Mouse (Mus musculus) midbrain, embryonic 12.5 days (tissue): ENCODE measurements at regions not wholly inside any gene's neighbourhood (a gene's known extent, or its start where the extent isn't known, plus 50 kb on each side); places are given as distances from the start of the nearest gene placed in this dataset.

ENCODE experiments used
- ATAC-seq: fragments of 200-750 bp; cut with Nextera tagmentation; 2 replicates; pipeline ENCODE4 v1.8.0; 2017; ENCODE audit warnings: low read depth, moderate TSS enrichment, moderate library complexity; ENCODE audit not compliant: low FRiP score
- H3K27ac ChIP-seq: fragments of 300-500 bp; sonication (generic); replicated peaks from 2 replicates; pipeline ENCODE4 v1.5.1; 2016; ENCODE audit warnings: mild to moderate bottlenecking
- H3K27me3 ChIP-seq: fragments of 300-500 bp; sonication (generic); 2 replicates; pipeline ENCODE4 v1.6.1; 2016; ENCODE audit warnings: mild to moderate bottlenecking
- H3K36me3 ChIP-seq: fragments of 300-500 bp; sonication (generic); 2 replicates; pipeline ENCODE4 v1.6.1; 2016
- H3K4me1 ChIP-seq: fragments of 300-500 bp; sonication (generic); 2 replicates; pipeline ENCODE4 v1.6.1; 2016
- H3K4me2 ChIP-seq: fragments of 300-500 bp; sonication (generic); replicated peaks from 2 replicates; pipeline ENCODE4 v1.6.1; 2016; ENCODE audit warnings: mild to moderate bottlenecking, moderate library complexity
- H3K4me3 ChIP-seq: fragments of 300-500 bp; sonication (generic); 2 replicates; pipeline ENCODE4 v1.5.1; 2016; ENCODE audit warnings: mild to moderate bottlenecking
- H3K9ac ChIP-seq: fragments of 300-500 bp; sonication (generic); replicated peaks from 2 replicates; pipeline ENCODE4 v1.6.1; 2016; ENCODE audit warnings: mild to moderate bottlenecking, moderate library complexity
- H3K9me3 ChIP-seq: fragments of 300-500 bp; sonication (generic); 2 replicates; pipeline ENCODE4 v1.6.1; 2016; ENCODE audit warnings: mild to moderate bottlenecking
- WGBS: fragments of 180-500 bp; shearing (Covaris S2); methylation state at CpG from one replicate; pipeline ENCODE4 v1.1.7; 2016; 5-methylcytosine and 5-hydroxymethylcytosine counted together

GRCm38 (mm10) chr10:119031282-119032275, 161.6 kb upstream of the Dyrk2 start:
- Histone ChIP-seq H3K4me2 (no peak overlapping the region), H3K36me3 (no peaks in the 10 kb centered on the region), H3K9ac (no peak overlapping the region), H3K4me3 (no peak overlapping the region), H3K4me1 (no peaks in the 10 kb centered on the region), H3K27ac (no peak overlapping the region), H3K27me3 (no peaks in the 10 kb centered on the region), H3K9me3 (no peaks in the 10 kb centered on the region)
- no peak for ATAC-seq
- 87% methylated on average over 16 of the region's 16 CpGs for WGBS

- Histone ChIP-seq H3K27me3 (no peaks in the 10 kb centered on the region), H3K4me1 (no peaks in the 10 kb centered on the region), H3K4me2 (no peak overlapping the region), H3K36me3 (no peaks in the 10 kb centered on the region), H3K27ac (no peak overlapping the region), H3K9ac (no peak overlapping the region), H3K9me3 (no peaks in the 10 kb centered on the region), H3K4me3 (no peak overlapping the region)
- WGBS, result 71% methylated on average over 3 of the region's 3 CpGs
- no peak for ATAC-seq
These were observed 158.6 kb upstream of the Dyrk2 start for GRCm38 (mm10) chr10:119028480-119029137.

GRCm38 (mm10) chr10:119027241-119027901, 157.4 kb upstream of the Dyrk2 start:
- Histone ChIP-seq H3K4me1 (no peaks in the 10 kb centered on the region), H3K36me3 (no peaks in the 10 kb centered on the region), H3K27me3 (no peaks in the 10 kb centered on the region), H3K9me3 (no peaks in the 10 kb centered on the region), H3K4me2 (no peak overlapping the region), H3K9ac (no peak overlapping the region), H3K4me3 (no peak overlapping the region), H3K27ac (no peak overlapping the region)
- ATAC-seq, result no peak
- WGBS, result 70% methylated on average over 6 of the region's 6 CpGs

GRCm38 (mm10) chr10:119026291-119026690, 156.3 kb upstream of the Dyrk2 start:
- no peak overlapping the region for H3K27ac ChIP-seq
- no peak for ATAC-seq
- H3K9ac ChIP-seq, result no peak overlapping the region
- H3K9me3 ChIP-seq, result no peaks in the 10 kb centered on the region
- no peaks in the 10 kb centered on the region for H3K4me1 ChIP-seq
- H3K4me2 ChIP-seq, result no peak overlapping the region
- WGBS, result 82% methylated on average over 4 of the region's 4 CpGs
- H3K27me3 ChIP-seq, result no peaks in the 10 kb centered on the region
- H3K36me3 ChIP-seq, result no peaks in the 10 kb centered on the region
- no peak overlapping the region for H3K4me3 ChIP-seq

GRCm38 (mm10) chr10:119024425-119024824, 154.4 kb upstream of the Dyrk2 start:
- Histone ChIP-seq H3K27ac (no peak overlapping the region), H3K9ac (no peak overlapping the region), H3K9me3 (no peaks in the 10 kb centered on the region), H3K27me3 (no peaks in the 10 kb centered on the region), H3K36me3 (no peaks in the 10 kb centered on the region), H3K4me3 (no peak overlapping the region), H3K4me1 (no peaks in the 10 kb centered on the region), H3K4me2 (no peak overlapping the region)
- no peak for ATAC-seq
- 88% methylated on average over 9 of the region's 9 CpGs for WGBS

- no peak overlapping the region for H3K4me2 ChIP-seq
- no peak overlapping the region for H3K4me3 ChIP-seq
- no peak overlapping the region for H3K27ac ChIP-seq
- H3K9me3 ChIP-seq, result no peaks in the 10 kb centered on the region
- H3K9ac ChIP-seq, result no peak overlapping the region
- no peaks in the 10 kb centered on the region for H3K36me3 ChIP-seq
- no peaks in the 10 kb centered on the region for H3K27me3 ChIP-seq
- ATAC-seq, result no peak
- H3K4me1 ChIP-seq, result no peaks in the 10 kb centered on the region
- 91% methylated on average over 10 of the region's 10 CpGs for WGBS
These were observed 149.1 kb upstream of the Dyrk2 start for GRCm38 (mm10) chr10:119019082-119019481.

- Histone ChIP-seq H3K9me3 (no peaks in the 10 kb centered on the region), H3K4me2 (no peak overlapping the region), H3K4me1 (no peaks in the 10 kb centered on the region), H3K36me3 (no peaks in the 10 kb centered on the region), H3K4me3 (no peak overlapping the region), H3K27ac (no peak overlapping the region), H3K9ac (no peak overlapping the region), H3K27me3 (no peaks in the 10 kb centered on the region)
- 92% methylated on average over 4 of the region's 4 CpGs for WGBS
- no peak for ATAC-seq
These were observed 148.5 kb upstream of the Dyrk2 start for GRCm38 (mm10) chr10:119018490-119018889.

- WGBS, result 95% methylated on average over 8 of the region's 8 CpGs
- H3K4me1 ChIP-seq, result no peaks in the 10 kb centered on the region
- ATAC-seq, result no peak
- H3K4me2 ChIP-seq, result no peak overlapping the region
- no peak overlapping the region for H3K9ac ChIP-seq
- no peak overlapping the region for H3K4me3 ChIP-seq
- H3K36me3 ChIP-seq, result no peaks in the 10 kb centered on the region
- H3K27me3 ChIP-seq, result no peaks in the 10 kb centered on the region
- H3K27ac ChIP-seq, result no peak overlapping the region
- H3K9me3 ChIP-seq, result no peaks in the 10 kb centered on the region
These were observed 146.1 kb upstream of the Dyrk2 start for GRCm38 (mm10) chr10:119016104-119016503.

- Histone ChIP-seq H3K9ac (no peak overlapping the region), H3K4me3 (no peak overlapping the region), H3K4me2 (no peak overlapping the region), H3K9me3 (no peaks in the 10 kb centered on the region), H3K27ac (no peak overlapping the region), H3K4me1 (no peaks in the 10 kb centered on the region), H3K36me3 (no peaks in the 10 kb centered on the region), H3K27me3 (no peaks in the 10 kb centered on the region)
- no peak for ATAC-seq
- 86% methylated on average over 16 of the region's 16 CpGs for WGBS
These were observed 145.5 kb upstream of the Dyrk2 start for GRCm38 (mm10) chr10:119015311-119016055.

- H3K36me3 ChIP-seq, result no peaks in the 10 kb centered on the region
- H3K27me3 ChIP-seq, result no peaks in the 10 kb centered on the region
- 86% methylated on average over 4 of the region's 4 CpGs for WGBS
- H3K4me2 ChIP-seq, result no peak overlapping the region
- no peak overlapping the region for H3K9ac ChIP-seq
- no peak overlapping the region for H3K4me3 ChIP-seq
- no peak overlapping the region for H3K27ac ChIP-seq
- no peaks in the 10 kb centered on the region for H3K9me3 ChIP-seq
- ATAC-seq, result no peak
- no peaks in the 10 kb centered on the region for H3K4me1 ChIP-seq
These were observed 144.7 kb upstream of the Dyrk2 start for GRCm38 (mm10) chr10:119014731-119015130.

GRCm38 (mm10) chr10:119013758-119014157, 143.7 kb upstream of the Dyrk2 start:
- Histone ChIP-seq H3K36me3 (no peaks in the 10 kb centered on the region), H3K27me3 (no peaks in the 10 kb centered on the region), H3K9me3 (no peaks in the 10 kb centered on the region), H3K4me3 (no peak overlapping the region), H3K9ac (no peak overlapping the region), H3K27ac (no peak overlapping the region), H3K4me1 (no peaks in the 10 kb centered on the region), H3K4me2 (no peak overlapping the region)
- ATAC-seq, result 0 out of 2 replicates have a peak, but pooled peaks have one; percentile 27
- 80% methylated on average over 4 of the region's 4 CpGs for WGBS
